Mouse (Mus musculus): ENCODE results near the gene Gm20388. TPM values are rescaled to one million over a fixed set of nuclear protein-coding genes. Genes with fewer than 3 reads are reported as not detected.
A peak's percentile ranks its signal among the peaks of the same experiment; 100 is the strongest.

Gene Gm20388
- total and polyA plus RNA-seq, 2 experiments from 2014 or later = 17.3 TPM; not detected in 1

GRCm38 (mm10) chr8:122544138-122544537, 2633.5 kb downstream of the Gm20388 start:
- Histone ChIP-seq H3K27me3 (ENCODE audit: control insufficient read depth, insufficient read depth, low read length) (no peaks in the 10 kb centered on the region), H3K4me3 (ENCODE audit: low read depth, low read length) (no peak overlapping the region), H3K4me1 (ENCODE audit: control insufficient read depth, insufficient read depth) (peaks cover 23% of the 10 kb centered on the region), H3K27ac (ENCODE audit: low read depth) (no peak overlapping the region), H3K9ac (replicated peaks; ENCODE audit: low read depth, low read length) (no peak overlapping the region), H3K36me3 (replicated peaks; ENCODE audit: control insufficient read depth, insufficient read depth, low read length) (no peaks in the 10 kb centered on the region), H3K4me2 (ENCODE audit: low read depth, low read length) (no peak overlapping the region), H3K9me3 (replicated peaks; ENCODE audit: control insufficient read depth, low read length) (no peaks in the 10 kb centered on the region)
- no peak for ATAC-seq (ENCODE audit: insufficient read depth, low read depth)
- 82% methylated on average over 8 of the region's 8 CpGs for WGBS
- no peak for TF ChIP-seq CTCF (IDR thresholded peaks at IDR 0.05; ENCODE audit: low read depth)
- TF ChIP-seq EP300 (IDR thresholded peaks at IDR 0.05; ENCODE audit: low read depth) = no peak
- no peak for DNase-seq (ENCODE audit: low spot score)

DNA sequence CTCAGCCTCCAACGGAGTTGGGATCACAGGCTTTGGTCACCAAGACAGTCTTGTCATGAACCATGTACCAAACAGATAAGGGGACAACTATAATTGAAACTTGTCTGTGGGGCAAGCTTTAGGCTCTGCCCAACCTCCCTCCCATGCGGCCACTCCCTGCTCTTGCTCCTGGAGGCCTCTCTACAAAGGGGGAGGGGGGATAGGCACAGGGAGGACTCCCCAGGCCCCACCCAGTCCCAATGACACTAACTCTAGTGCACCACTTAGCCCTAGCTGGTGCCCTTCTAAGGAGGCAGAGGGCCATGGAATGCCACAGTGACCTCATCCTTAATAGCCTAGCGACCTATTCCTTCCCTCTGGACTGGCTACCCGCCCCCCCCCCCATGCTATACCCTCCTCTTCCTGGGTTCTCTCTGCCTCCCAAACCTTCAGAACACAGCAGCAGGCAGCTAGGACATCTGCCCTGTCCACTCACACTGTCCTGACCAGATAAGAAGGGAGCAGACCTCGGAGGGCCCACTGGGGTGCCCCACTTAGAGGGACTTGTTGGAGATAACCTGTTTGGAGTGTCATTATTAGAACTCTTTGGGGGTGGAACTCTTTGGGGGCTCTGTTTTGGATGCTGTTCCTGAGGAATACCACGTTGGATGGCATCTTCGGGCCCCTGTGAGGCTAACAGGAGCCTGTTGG, 2635.6 kb downstream of the Gm20388 start:
- Histone ChIP-seq H3K4me2 (ENCODE audit: low read depth, low read length) (peak overlapping the region; percentile 67), H3K4me3 (ENCODE audit: low read depth, low read length) (no peak overlapping the region), H3K4me1 (ENCODE audit: control insufficient read depth, insufficient read depth) (peaks cover 23% of the 10 kb centered on the region), H3K36me3 (replicated peaks; ENCODE audit: control insufficient read depth, insufficient read depth, low read length) (no peaks in the 10 kb centered on the region), H3K27me3 (ENCODE audit: control insufficient read depth, insufficient read depth, low read length) (no peaks in the 10 kb centered on the region), H3K9me3 (replicated peaks; ENCODE audit: control insufficient read depth, low read length) (no peaks in the 10 kb centered on the region), H3K27ac (ENCODE audit: low read depth) (peak overlapping the region; percentile 63), H3K9ac (replicated peaks; ENCODE audit: low read depth, low read length) (no peak overlapping the region; the same call in 1 of the 2 replicates)
- WGBS = 51% methylated on average over 6 of the region's 7 CpGs
- DNase-seq (ENCODE audit: low spot score) (no peak), ATAC-seq (ENCODE audit: insufficient read depth, low read depth) (peak; percentile 22; the same call in 1 of the 2 replicates)
- TF ChIP-seq EP300 (IDR thresholded peaks at IDR 0.05; ENCODE audit: low read depth) = no peak
- no peak for TF ChIP-seq CTCF (IDR thresholded peaks at IDR 0.05; ENCODE audit: low read depth)

- Histone ChIP-seq H3K4me3 (ENCODE audit: low read depth, low read length) (no peak overlapping the region), H3K9me3 (replicated peaks; ENCODE audit: control insufficient read depth, low read length) (no peaks in the 10 kb centered on the region), H3K27me3 (ENCODE audit: control insufficient read depth, insufficient read depth, low read length) (no peaks in the 10 kb centered on the region), H3K36me3 (replicated peaks; ENCODE audit: control insufficient read depth, insufficient read depth, low read length) (no peaks in the 10 kb centered on the region), H3K9ac (replicated peaks; ENCODE audit: low read depth, low read length) (no peak overlapping the region; the same call in 1 of the 2 replicates), H3K27ac (ENCODE audit: low read depth) (peak overlapping the region; percentile 63), H3K4me2 (ENCODE audit: low read depth, low read length) (peak overlapping the region; percentile 67), H3K4me1 (ENCODE audit: control insufficient read depth, insufficient read depth) (peaks cover 23% of the 10 kb centered on the region)
- WGBS = 36% methylated on average over 24 of the region's 24 CpGs
- ATAC-seq (ENCODE audit: insufficient read depth, low read depth) (peak; percentile 12; the same call in 1 of the 2 replicates), DNase-seq (ENCODE audit: low spot score) (peak; percentile 69)
- TF ChIP-seq EP300 (IDR thresholded peaks at IDR 0.05; ENCODE audit: low read depth) (peak; percentile 72), CTCF (IDR thresholded peaks at IDR 0.05; ENCODE audit: low read depth) (no peak)
These were observed 2636.3 kb downstream of the Gm20388 start for GRCm38 (mm10) chr8:122546811-122547453.

GRCm38 (mm10) chr8:122547815-122548214, 2637.2 kb downstream of the Gm20388 start:
- peak overlapping the region; percentile 6; the same call in 1 of the 2 replicates for H3K4me3 ChIP-seq (ENCODE audit: low read depth, low read length)
- no peak for ATAC-seq (ENCODE audit: insufficient read depth, low read depth)
- TF ChIP-seq EP300 (IDR thresholded peaks at IDR 0.05; ENCODE audit: low read depth) (no peak), CTCF (IDR thresholded peaks at IDR 0.05; ENCODE audit: low read depth) (no peak)
- no peak overlapping the region; the same call in 1 of the 2 replicates for H3K9ac ChIP-seq (replicated peaks; ENCODE audit: low read depth, low read length)
- H3K4me2 ChIP-seq (ENCODE audit: low read depth, low read length) = peak overlapping the region; percentile 67
- H3K4me1 ChIP-seq (ENCODE audit: control insufficient read depth, insufficient read depth) = peaks cover 23% of the 10 kb centered on the region
- H3K36me3 ChIP-seq (replicated peaks; ENCODE audit: control insufficient read depth, insufficient read depth, low read length) = no peaks in the 10 kb centered on the region
- WGBS = 39% methylated on average over 5 of the region's 5 CpGs
- H3K27ac ChIP-seq (ENCODE audit: low read depth) = peak overlapping the region; percentile 63
- H3K9me3 ChIP-seq (replicated peaks; ENCODE audit: control insufficient read depth, low read length) = no peaks in the 10 kb centered on the region
- H3K27me3 ChIP-seq (ENCODE audit: control insufficient read depth, insufficient read depth, low read length) = no peaks in the 10 kb centered on the region
- DNase-seq (ENCODE audit: low spot score) = no peak

- peak overlapping the region; percentile 67 for H3K4me2 ChIP-seq (ENCODE audit: low read depth, low read length)
- ATAC-seq (ENCODE audit: insufficient read depth, low read depth) (no peak), DNase-seq (ENCODE audit: low spot score) (no peak)
- no peak overlapping the region for H3K4me3 ChIP-seq (ENCODE audit: low read depth, low read length)
- H3K4me1 ChIP-seq (ENCODE audit: control insufficient read depth, insufficient read depth) = peaks cover 23% of the 10 kb centered on the region
- 71% methylated on average over 13 of the region's 13 CpGs for whole genome bisulfite sequencing
- H3K9ac ChIP-seq (replicated peaks; ENCODE audit: low read depth, low read length) = no peak overlapping the region; the same call in 1 of the 2 replicates
- H3K27ac ChIP-seq (ENCODE audit: low read depth) = peak overlapping the region; percentile 63
- H3K27me3 ChIP-seq (ENCODE audit: control insufficient read depth, insufficient read depth, low read length) = no peaks in the 10 kb centered on the region
- TF ChIP-seq EP300 (IDR thresholded peaks at IDR 0.05; ENCODE audit: low read depth) (no peak), CTCF (IDR thresholded peaks at IDR 0.05; ENCODE audit: low read depth) (no peak)
- no peaks in the 10 kb centered on the region for H3K9me3 ChIP-seq (replicated peaks; ENCODE audit: control insufficient read depth, low read length)
- H3K36me3 ChIP-seq (replicated peaks; ENCODE audit: control insufficient read depth, insufficient read depth, low read length) = no peaks in the 10 kb centered on the region
These were observed 2637.7 kb downstream of the Gm20388 start for GRCm38 (mm10) chr8:122548331-122548730.
